Mouse (Mus musculus): ENCODE data around the gene Agbl3.

GRCm38 (mm10) chr6:34760023-34760422, 20.2 kb upstream of the Agbl3 start:
- TF ChIP-seq CTCF (conservative IDR thresholded peaks at IDR 0.05; ENCODE audit: insufficient read depth, insufficient read length, low read depth, low read length), result 0 out of 2 replicates have a peak, but pooled peaks have one; percentile 12
- TF ChIP-seq POLR2A (IDR thresholded peaks at IDR 0.05; ENCODE audit: low read depth, low read length), result no peak
